Mouse (Mus musculus): Measurements from ENCODE around the gene Cabp2. TPM values are rescaled to one million over a fixed set of nuclear protein-coding genes. Genes with fewer than 3 reads are reported as not detected.

Gene Cabp2
- polyA plus RNA-seq, 1 experiment from 2014 or later, result not detected

Other genes starting within 250 kb of the Cabp2 start
- gene Chka, start 229.8 kb upstream of the Cabp2 start, polyA plus RNA-seq (2016; fragmentation: Nextera tagmentation; extraction: Ambion mirVana), result 30.1 and 36.1 TPM in 2 replicates
- 22.3 and 26.1 TPM in 2 replicates for gene Tcirg1, start 174.4 kb upstream of the Cabp2 start, polyA plus RNA-seq (2016; fragmentation: Nextera tagmentation; extraction: Ambion mirVana)
- gene Ndufs8, start 168.8 kb upstream of the Cabp2 start, polyA plus RNA-seq (2016; fragmentation: Nextera tagmentation; extraction: Ambion mirVana), result 298 and 324 TPM in 2 replicates
- 2.0 and 2.3 TPM in 2 replicates for gene Aldh3b1, start 151.8 kb upstream of the Cabp2 start, polyA plus RNA-seq (2016; fragmentation: Nextera tagmentation; extraction: Ambion mirVana)
- gene Unc93b1, start 146.4 kb upstream of the Cabp2 start, polyA plus RNA-seq (2016; fragmentation: Nextera tagmentation; extraction: Ambion mirVana), result 7.8 and 8.9 TPM in 2 replicates
- not detected in 2 replicates for gene Aldh3b3, start 122.9 kb upstream of the Cabp2 start, polyA plus RNA-seq (2016; fragmentation: Nextera tagmentation; extraction: Ambion mirVana)
- 0.40 and 0.86 TPM in 2 replicates for gene Aldh3b2, start 109.2 kb upstream of the Cabp2 start, polyA plus RNA-seq (2016; fragmentation: Nextera tagmentation; extraction: Ambion mirVana)
- gene Acy3, start 95.0 kb upstream of the Cabp2 start, polyA plus RNA-seq (2016; fragmentation: Nextera tagmentation; extraction: Ambion mirVana), result 9.3 and 9.5 TPM in 2 replicates
- gene Tbx10, start 88.8 kb upstream of the Cabp2 start, polyA plus RNA-seq (2016; fragmentation: Nextera tagmentation; extraction: Ambion mirVana), result not detected in 2 replicates
- gene Nudt8, start 81.0 kb upstream of the Cabp2 start, polyA plus RNA-seq (2016; fragmentation: Nextera tagmentation; extraction: Ambion mirVana), result 41.0 and 44.7 TPM in 2 replicates
- gene Gm49405, start 81.0 kb upstream of the Cabp2 start, polyA plus RNA-seq (2016; fragmentation: Nextera tagmentation; extraction: Ambion mirVana), result 4.2 and 4.6 TPM in 2 replicates
- 74.6 and 84.9 TPM in 2 replicates for gene Doc2g, start 78.3 kb upstream of the Cabp2 start, polyA plus RNA-seq (2016; fragmentation: Nextera tagmentation; extraction: Ambion mirVana)
- 402 and 417 TPM in 2 replicates for gene Ndufv1, start 68.8 kb upstream of the Cabp2 start, polyA plus RNA-seq (2016; fragmentation: Nextera tagmentation; extraction: Ambion mirVana)
- gene Gstp1, start 43.6 kb upstream of the Cabp2 start, polyA plus RNA-seq (2016; fragmentation: Nextera tagmentation; extraction: Ambion mirVana), result 346 and 369 TPM in 2 replicates
- 3.6 and 7.1 TPM in 2 replicates for gene Gstp2, start 35.6 kb upstream of the Cabp2 start, polyA plus RNA-seq (2016; fragmentation: Nextera tagmentation; extraction: Ambion mirVana)
- 0.69 TPM in 1 of 2 replicates, not detected in the other for gene Gstp3, start 22.0 kb upstream of the Cabp2 start, polyA plus RNA-seq (2016; fragmentation: Nextera tagmentation; extraction: Ambion mirVana)
- 54.4 and 57.6 TPM in 2 replicates for gene Cdk2ap2, start 15.6 kb downstream of the Cabp2 start, polyA plus RNA-seq (2016; fragmentation: Nextera tagmentation; extraction: Ambion mirVana)
- 23.3 and 23.5 TPM in 2 replicates for gene Pitpnm1, start 18.4 kb downstream of the Cabp2 start, polyA plus RNA-seq (2016; fragmentation: Nextera tagmentation; extraction: Ambion mirVana)
- 80.4 and 82.6 TPM in 2 replicates for gene Aip, start 44.3 kb downstream of the Cabp2 start, polyA plus RNA-seq (2016; fragmentation: Nextera tagmentation; extraction: Ambion mirVana)
- gene Gpr152, start 58.2 kb downstream of the Cabp2 start, polyA plus RNA-seq (2016; fragmentation: Nextera tagmentation; extraction: Ambion mirVana), result not detected in 2 replicates
- 0.13 TPM in 1 of 2 replicates, not detected in the other for gene Cabp4, start 62.5 kb downstream of the Cabp2 start, polyA plus RNA-seq (2016; fragmentation: Nextera tagmentation; extraction: Ambion mirVana)
- gene Coro1b, start 67.0 kb downstream of the Cabp2 start, polyA plus RNA-seq (2016; fragmentation: Nextera tagmentation; extraction: Ambion mirVana), result 115 and 122 TPM in 2 replicates
- gene Ptprcap, start 72.0 kb downstream of the Cabp2 start, polyA plus RNA-seq (2016; fragmentation: Nextera tagmentation; extraction: Ambion mirVana), result 0.73 and 1.1 TPM in 2 replicates
- gene Rps6kb2, start 81.8 kb downstream of the Cabp2 start, polyA plus RNA-seq (2016; fragmentation: Nextera tagmentation; extraction: Ambion mirVana), result 52.9 and 55.7 TPM in 2 replicates
- gene Carns1, start 93.9 kb downstream of the Cabp2 start, polyA plus RNA-seq (2016; fragmentation: Nextera tagmentation; extraction: Ambion mirVana), result 2.5 and 3.6 TPM in 2 replicates
- gene Tbc1d10c, start 109.7 kb downstream of the Cabp2 start, polyA plus RNA-seq (2016; fragmentation: Nextera tagmentation; extraction: Ambion mirVana), result 1.5 and 1.6 TPM in 2 replicates
- gene Ppp1ca, start 110.5 kb downstream of the Cabp2 start, polyA plus RNA-seq (2016; fragmentation: Nextera tagmentation; extraction: Ambion mirVana), result 627 and 649 TPM in 2 replicates
- gene Rad9a, start 120.1 kb downstream of the Cabp2 start, polyA plus RNA-seq (2016; fragmentation: Nextera tagmentation; extraction: Ambion mirVana), result 22.6 and 23.1 TPM in 2 replicates
- gene Clcf1, start 132.7 kb downstream of the Cabp2 start, polyA plus RNA-seq (2016; fragmentation: Nextera tagmentation; extraction: Ambion mirVana), result 1.3 and 1.4 TPM in 2 replicates
- not detected in 2 replicates for gene AC109138.7, start 132.8 kb downstream of the Cabp2 start, polyA plus RNA-seq (2016; fragmentation: Nextera tagmentation; extraction: Ambion mirVana)
- 16.6 and 19.4 TPM in 2 replicates for gene Pold4, start 150.3 kb downstream of the Cabp2 start, polyA plus RNA-seq (2016; fragmentation: Nextera tagmentation; extraction: Ambion mirVana)
- gene Ssh3, start 187.6 kb downstream of the Cabp2 start, polyA plus RNA-seq (2016; fragmentation: Nextera tagmentation; extraction: Ambion mirVana), result 4.5 and 4.7 TPM in 2 replicates
- 1.6 and 2.0 TPM in 2 replicates for gene Ankrd13d, start 201.6 kb downstream of the Cabp2 start, polyA plus RNA-seq (2016; fragmentation: Nextera tagmentation; extraction: Ambion mirVana)
- gene Grk2, start 224.6 kb downstream of the Cabp2 start, polyA plus RNA-seq (2016; fragmentation: Nextera tagmentation; extraction: Ambion mirVana), result 12.6 and 15.6 TPM in 2 replicates